Mouse (Mus musculus): ENCODE data around the gene Cdh5. TPM values are rescaled to one million over a fixed set of nuclear protein-coding genes. Genes with fewer than 3 reads are reported as not detected.
"Not testable (repeated sequence)": the region's sequence is repeated elsewhere in the genome, so short reads cannot be mapped to it uniquely, and the experiment has no call there.

The Cdh5 gene
- polyA plus RNA-seq, 1 experiment from 2014 or later, result 18.0 TPM

DNA sequence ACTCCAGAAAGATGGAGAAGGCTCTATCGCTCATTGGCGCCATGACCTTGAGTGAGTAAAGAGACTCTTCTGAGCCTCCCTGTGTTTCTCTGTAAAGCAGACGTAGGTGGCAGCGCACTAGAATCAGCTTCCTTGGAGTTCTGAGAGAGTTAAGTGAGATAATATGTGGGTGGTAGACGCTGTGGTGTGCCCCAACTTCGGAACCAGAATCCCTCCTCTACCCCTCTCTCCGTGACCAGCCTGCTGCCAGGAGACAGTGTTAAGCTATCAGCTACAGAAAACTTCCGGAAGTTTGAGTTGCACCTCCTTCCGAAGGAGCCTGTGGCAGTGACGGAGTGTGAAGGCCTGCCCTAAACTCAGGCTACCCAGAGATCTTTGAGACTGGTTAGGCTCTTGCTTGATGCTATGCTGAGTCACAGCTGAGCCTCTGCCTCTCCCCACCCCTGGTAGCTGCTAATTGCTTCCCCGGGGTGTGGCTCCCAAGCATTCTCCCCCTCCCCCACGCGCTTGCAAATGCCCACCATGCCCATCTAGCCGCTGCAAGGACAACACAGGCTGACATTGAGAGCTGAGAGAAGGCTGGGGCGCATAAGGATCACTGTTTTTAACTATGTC is 32.9 kb upstream of the Cdh5 start:
- H3K9ac ChIP-seq (ENCODE audit: low read length), result no peak overlapping the region
- ATAC-seq (ENCODE audit: low FRiP score), result no peak
- H3K4me1 ChIP-seq (ENCODE audit: control insufficient read depth, insufficient read depth, low read length), result no peaks in the 10 kb centered on the region
- DNase-seq (ENCODE audit: low spot score, missing footprints), result peak; percentile 47
- WGBS, result 82% methylated on average over 15 of the region's 15 CpGs
- no peaks in the 10 kb centered on the region for H3K9me3 ChIP-seq (ENCODE audit: control insufficient read depth, low read length)
- no peak overlapping the region for H3K4me3 ChIP-seq (ENCODE audit: low read depth, low read length)
- H3K27me3 ChIP-seq (ENCODE audit: control insufficient read depth, insufficient read depth, low read length), result no peaks in the 10 kb centered on the region
- H3K4me2 ChIP-seq, result no peak overlapping the region
- H3K36me3 ChIP-seq (ENCODE audit: control insufficient read depth, insufficient read depth, low read length), result no peaks in the 10 kb centered on the region
- no peak overlapping the region for H3K27ac ChIP-seq (ENCODE audit: low read depth, low read length)

DNA sequence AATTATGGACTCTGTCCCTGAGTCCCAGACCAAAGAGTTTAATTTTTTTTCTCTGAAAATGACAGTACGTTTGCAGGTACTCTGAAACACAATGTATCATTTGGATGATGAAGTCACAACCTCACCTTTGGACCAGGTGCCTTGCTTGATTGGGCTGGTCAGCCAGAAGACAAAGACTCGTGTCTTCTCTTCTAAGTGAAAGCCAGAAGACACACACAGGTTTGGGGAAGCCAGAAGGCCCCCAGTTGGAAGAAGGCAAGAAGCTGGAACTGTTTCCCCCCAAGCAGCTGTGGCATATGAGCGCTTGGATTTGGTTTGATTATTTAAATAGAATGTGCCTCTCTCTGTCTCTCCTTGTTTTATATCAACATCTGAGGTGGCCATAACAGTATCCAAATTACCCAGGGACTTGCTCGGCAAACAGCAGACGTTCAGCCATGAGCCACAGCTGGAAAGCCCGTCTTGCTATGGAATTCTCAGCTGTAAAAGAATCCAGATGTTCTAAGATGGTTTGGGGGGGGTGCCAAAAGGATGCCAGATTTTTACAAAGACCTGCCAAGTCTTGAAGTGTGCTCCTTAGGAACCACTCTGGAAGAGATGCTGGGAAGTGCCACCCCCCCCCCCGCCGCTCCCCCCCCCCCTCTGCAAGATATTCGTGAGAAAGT is 31.1 kb upstream of the Cdh5 start:
- not testable (repeated sequence) for H3K4me2 ChIP-seq; H3K4me3 ChIP-seq (ENCODE audit: low read depth, low read length); ATAC-seq (ENCODE audit: low FRiP score); H3K27me3 ChIP-seq (ENCODE audit: control insufficient read depth, insufficient read depth, low read length); H3K9ac ChIP-seq (ENCODE audit: low read length); H3K4me1 ChIP-seq (ENCODE audit: control insufficient read depth, insufficient read depth, low read length); H3K27ac ChIP-seq (ENCODE audit: low read depth, low read length); H3K9me3 ChIP-seq (ENCODE audit: control insufficient read depth, low read length); H3K36me3 ChIP-seq (ENCODE audit: control insufficient read depth, insufficient read depth, low read length)
- 75% methylated on average over 9 of the region's 9 CpGs for WGBS
- peak; percentile 21 for DNase-seq (ENCODE audit: low spot score, missing footprints)

DNA sequence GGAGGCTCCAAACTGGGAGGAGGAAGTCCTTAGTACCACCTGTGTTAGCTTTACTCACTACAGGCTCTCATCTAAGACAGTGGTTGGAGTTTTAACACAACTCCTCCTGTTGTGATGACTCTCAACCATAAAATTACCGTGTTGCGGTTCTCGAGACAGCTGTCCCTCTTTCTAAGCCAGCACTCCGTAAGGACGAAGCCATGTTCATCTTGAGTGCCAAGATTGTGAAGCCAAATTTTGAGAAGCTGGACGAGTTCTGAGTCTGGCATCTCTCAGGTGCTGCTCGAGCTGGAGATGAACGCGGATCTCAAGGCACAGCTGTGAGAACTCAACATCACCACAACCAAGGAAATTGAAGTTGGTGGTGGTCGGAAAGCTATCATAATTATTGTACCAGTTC is 30.5 kb upstream of the Cdh5 start:
- ATAC-seq (ENCODE audit: low FRiP score) (no peak), DNase-seq (ENCODE audit: low spot score, missing footprints) (peak; percentile 51)
- H3K36me3 ChIP-seq (ENCODE audit: control insufficient read depth, insufficient read depth, low read length), result no peaks in the 10 kb centered on the region
- no peak overlapping the region for H3K4me2 ChIP-seq
- H3K27ac ChIP-seq (ENCODE audit: low read depth, low read length), result no peak overlapping the region
- WGBS, result 89% methylated on average over 10 of the region's 10 CpGs
- H3K27me3 ChIP-seq (ENCODE audit: control insufficient read depth, insufficient read depth, low read length), result no peaks in the 10 kb centered on the region
- no peaks in the 10 kb centered on the region for H3K4me1 ChIP-seq (ENCODE audit: control insufficient read depth, insufficient read depth, low read length)
- H3K9ac ChIP-seq (ENCODE audit: low read length), result no peak overlapping the region
- no peak overlapping the region for H3K4me3 ChIP-seq (ENCODE audit: low read depth, low read length)
- H3K9me3 ChIP-seq (ENCODE audit: control insufficient read depth, low read length), result no peaks in the 10 kb centered on the region

DNA sequence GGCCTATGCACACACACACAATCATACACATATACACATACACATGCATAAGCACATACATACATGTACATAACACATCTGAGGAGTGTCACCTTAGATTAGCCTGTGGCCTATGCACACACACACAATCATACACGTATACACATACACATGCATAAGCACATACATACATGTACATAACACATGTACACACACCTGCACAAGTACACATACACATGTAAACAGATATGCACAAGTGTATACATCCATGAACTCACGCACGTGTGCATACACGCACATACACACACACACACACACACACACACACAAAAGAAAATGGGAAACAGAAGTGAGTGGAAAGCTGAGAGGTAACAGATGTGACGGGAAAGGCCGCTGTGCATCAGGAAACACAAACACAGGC is 26.3 kb upstream of the Cdh5 start:
- Histone ChIP-seq H3K27ac (ENCODE audit: low read depth, low read length) (no peak overlapping the region), H3K4me1 (ENCODE audit: control insufficient read depth, insufficient read depth, low read length) (no peaks in the 10 kb centered on the region), H3K27me3 (ENCODE audit: control insufficient read depth, insufficient read depth, low read length) (no peaks in the 10 kb centered on the region), H3K36me3 (ENCODE audit: control insufficient read depth, insufficient read depth, low read length) (no peaks in the 10 kb centered on the region), H3K4me3 (ENCODE audit: low read depth, low read length) (no peak overlapping the region), H3K9me3 (ENCODE audit: control insufficient read depth, low read length) (no peaks in the 10 kb centered on the region), H3K9ac (ENCODE audit: low read length) (no peak overlapping the region), H3K4me2 (no peak overlapping the region)
- DNase-seq (ENCODE audit: low spot score, missing footprints), result peak; percentile 47
- 91% methylated on average over 6 of the region's 6 CpGs for WGBS
- ATAC-seq (ENCODE audit: low FRiP score), result no peak

DNA sequence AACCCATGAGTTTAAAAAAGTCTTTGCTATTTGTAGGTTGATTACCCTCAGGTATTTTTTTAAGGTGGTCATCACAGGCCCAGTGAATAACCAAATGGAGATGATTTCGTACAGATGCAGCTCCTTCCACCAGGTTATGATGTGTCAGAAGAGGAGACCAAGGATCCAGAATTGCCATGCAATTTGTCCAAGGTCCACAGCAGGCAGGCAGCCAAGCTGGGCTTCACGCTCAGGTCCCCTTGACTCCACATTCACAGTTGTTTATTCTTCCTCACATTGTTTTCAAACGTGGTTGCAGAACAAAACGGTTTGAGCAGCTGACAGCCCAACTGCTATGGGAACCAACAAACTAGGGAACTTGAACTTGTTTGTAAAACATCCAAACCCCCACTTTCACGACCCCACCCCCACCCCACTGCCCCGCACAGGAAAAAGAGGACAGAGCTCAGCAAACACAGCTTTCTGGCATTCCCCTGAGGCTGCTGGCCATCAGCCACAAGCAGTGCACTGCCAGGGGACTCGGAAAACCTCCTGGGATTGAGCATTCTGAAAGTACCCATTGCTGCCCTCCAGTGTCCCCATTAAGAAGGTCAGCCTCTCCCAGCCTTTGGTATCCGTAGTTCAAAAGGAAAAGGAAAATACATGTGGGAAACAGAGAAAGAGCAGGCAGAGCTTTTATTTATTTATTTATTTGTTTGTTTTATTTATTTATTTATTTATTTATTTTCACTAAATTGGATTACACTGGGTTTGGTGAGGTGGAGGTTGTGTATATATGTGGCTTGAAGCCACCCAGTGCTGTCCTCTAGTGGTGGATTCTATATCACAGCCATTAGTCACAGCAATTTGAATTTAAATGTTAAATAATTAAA is 24.6 kb upstream of the Cdh5 start:
- no peaks in the 10 kb centered on the region for H3K36me3 ChIP-seq (ENCODE audit: control insufficient read depth, insufficient read depth, low read length)
- H3K9me3 ChIP-seq (ENCODE audit: control insufficient read depth, low read length), result no peaks in the 10 kb centered on the region
- no peak overlapping the region for H3K27ac ChIP-seq (ENCODE audit: low read depth, low read length)
- ATAC-seq (ENCODE audit: low FRiP score) (peak; percentile 62; the same call in 1 of the 2 replicates), DNase-seq (ENCODE audit: low spot score, missing footprints) (peak; percentile 88)
- no peak overlapping the region for H3K4me3 ChIP-seq (ENCODE audit: low read depth, low read length)
- no peaks in the 10 kb centered on the region for H3K4me1 ChIP-seq (ENCODE audit: control insufficient read depth, insufficient read depth, low read length)
- 42% methylated on average over 8 of the region's 8 CpGs for WGBS
- H3K9ac ChIP-seq (ENCODE audit: low read length), result no peak overlapping the region
- no peak overlapping the region for H3K4me2 ChIP-seq
- no peaks in the 10 kb centered on the region for H3K27me3 ChIP-seq (ENCODE audit: control insufficient read depth, insufficient read depth, low read length)

- 84% methylated on average over 7 of the region's 7 CpGs for WGBS
- DNase-seq (ENCODE audit: low spot score, missing footprints) (peak; percentile 12), ATAC-seq (ENCODE audit: low FRiP score) (no peak)
- no peaks in the 10 kb centered on the region for H3K4me1 ChIP-seq (ENCODE audit: control insufficient read depth, insufficient read depth, low read length)
- no peaks in the 10 kb centered on the region for H3K27me3 ChIP-seq (ENCODE audit: control insufficient read depth, insufficient read depth, low read length)
- H3K4me3 ChIP-seq (ENCODE audit: low read depth, low read length), result no peak overlapping the region
- H3K9me3 ChIP-seq (ENCODE audit: control insufficient read depth, low read length), result no peaks in the 10 kb centered on the region
- no peaks in the 10 kb centered on the region for H3K36me3 ChIP-seq (ENCODE audit: control insufficient read depth, insufficient read depth, low read length)
- no peak overlapping the region for H3K9ac ChIP-seq (ENCODE audit: low read length)
- no peak overlapping the region for H3K4me2 ChIP-seq
- no peak overlapping the region for H3K27ac ChIP-seq (ENCODE audit: low read depth, low read length)
Observed at GRCm38 (mm10) chr8:104078091-104078490, 23.3 kb upstream of the Cdh5 start.

GRCm38 (mm10) chr8:104085281-104085680 is 16.1 kb upstream of the Cdh5 start:
- H3K9ac ChIP-seq (ENCODE audit: low read length), result no peak overlapping the region
- WGBS, result 79% methylated on average over 10 of the region's 10 CpGs
- no peak for ATAC-seq (ENCODE audit: low FRiP score)

GRCm38 (mm10) chr8:104086615-104087014 is 14.8 kb upstream of the Cdh5 start:
- no peaks in the 10 kb centered on the region for H3K9me3 ChIP-seq (ENCODE audit: control insufficient read depth, low read length)
- H3K36me3 ChIP-seq (ENCODE audit: control insufficient read depth, insufficient read depth, low read length), result no peaks in the 10 kb centered on the region
- H3K9ac ChIP-seq (ENCODE audit: low read length), result no peak overlapping the region
- no peak for DNase-seq (ENCODE audit: low spot score, missing footprints)
- no peak overlapping the region for H3K4me2 ChIP-seq
- no peaks in the 10 kb centered on the region for H3K27me3 ChIP-seq (ENCODE audit: control insufficient read depth, insufficient read depth, low read length)
- ATAC-seq (ENCODE audit: low FRiP score), result no peak
- H3K27ac ChIP-seq (ENCODE audit: low read depth, low read length), result no peak overlapping the region
- no peaks in the 10 kb centered on the region for H3K4me1 ChIP-seq (ENCODE audit: control insufficient read depth, insufficient read depth, low read length)
- no peak overlapping the region for H3K4me3 ChIP-seq (ENCODE audit: low read depth, low read length)
- 81% methylated on average over 2 of the region's 2 CpGs for WGBS

More at GRCm38 (mm10) chr8:104085281-104085680, 16.1 kb upstream of the Cdh5 start:
- Histone ChIP-seq H3K27ac (ENCODE audit: low read depth, low read length) (no peak overlapping the region), H3K4me3 (ENCODE audit: low read depth, low read length) (no peak overlapping the region), H3K36me3 (ENCODE audit: control insufficient read depth, insufficient read depth, low read length) (no peaks in the 10 kb centered on the region), H3K4me2 (no peak overlapping the region), H3K27me3 (ENCODE audit: control insufficient read depth, insufficient read depth, low read length) (no peaks in the 10 kb centered on the region), H3K9me3 (ENCODE audit: control insufficient read depth, low read length) (no peaks in the 10 kb centered on the region), H3K4me1 (ENCODE audit: control insufficient read depth, insufficient read depth, low read length) (no peaks in the 10 kb centered on the region)
- no peak for DNase-seq (ENCODE audit: low spot score, missing footprints)

DNA sequence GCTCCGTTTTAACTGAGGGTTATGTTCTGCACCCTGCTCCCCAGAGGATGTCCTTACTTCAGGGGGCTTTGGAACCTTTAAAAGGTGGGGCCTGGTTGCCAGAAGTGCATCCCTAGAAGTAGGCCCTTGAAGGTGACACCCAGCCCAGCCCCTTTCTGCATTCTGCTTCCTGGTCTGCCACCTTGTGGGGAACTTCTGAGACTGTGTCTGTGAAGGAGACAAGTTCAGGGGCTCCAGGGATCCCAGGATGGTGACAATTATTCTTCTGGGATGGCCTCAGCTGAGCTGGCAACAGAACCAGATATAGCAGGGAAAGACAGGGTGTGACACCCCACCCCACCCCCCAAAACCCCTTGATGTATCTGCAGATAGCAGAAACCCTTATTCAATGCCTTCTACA is 14.3 kb upstream of the Cdh5 start:
- H3K9me3 ChIP-seq (ENCODE audit: control insufficient read depth, low read length), result no peaks in the 10 kb centered on the region
- no peaks in the 10 kb centered on the region for H3K36me3 ChIP-seq (ENCODE audit: control insufficient read depth, insufficient read depth, low read length)
- ATAC-seq (ENCODE audit: low FRiP score), result no peak
- no peak overlapping the region for H3K27ac ChIP-seq (ENCODE audit: low read depth, low read length)
- no peak overlapping the region for H3K9ac ChIP-seq (ENCODE audit: low read length)
- H3K4me3 ChIP-seq (ENCODE audit: low read depth, low read length), result no peak overlapping the region
- H3K27me3 ChIP-seq (ENCODE audit: control insufficient read depth, insufficient read depth, low read length), result no peaks in the 10 kb centered on the region
- WGBS, result 35% methylated on average over 1 of the region's 1 CpGs
- no peak overlapping the region for H3K4me2 ChIP-seq
- DNase-seq (ENCODE audit: low spot score, missing footprints), result no peak
- no peaks in the 10 kb centered on the region for H3K4me1 ChIP-seq (ENCODE audit: control insufficient read depth, insufficient read depth, low read length)
